Mouse (Mus musculus) gastrocnemius, adult 2 months (tissue): ENCODE data around the gene Thrap3. TPM values are rescaled to one million over a fixed set of nuclear protein-coding genes. Genes with fewer than 3 reads are reported as not detected.

Experiments used
- DNase-seq: peaks from one replicate; pipeline ENCODE4 v3.0.0; 2022
- H3K27ac ChIP-seq: fragments of 200-600 bp; 2 replicates; pipeline ENCODE4 v1.8.1; 2022; ENCODE audit warnings: mild to moderate bottlenecking
- H3K4me3 ChIP-seq: fragments of 200-600 bp; 2 replicates; pipeline ENCODE4 v1.8.1; 2022; ENCODE audit warnings: mild to moderate bottlenecking, moderate library complexity
- CTCF ChIP-seq: fragments of 200-600 bp; IDR thresholded peaks from 2 replicates; pipeline ENCODE4 v1.8.1; 2022; ENCODE audit warnings: antibody characterized with exemption, mild to moderate bottlenecking, moderate library complexity
- intact Hi-C: fragments of 180-260 bp; cut with DNase I; formaldehyde crosslinking; loops from one replicate; pipeline ENCODE4 v1.15.1; 2025
- total RNA-seq, 2 experiments: library from RNA; stranded (reverse); gene quantifications; 2 replicates each; pipeline ENCODE4 v1.2.3; 2021

Thrap3 gene
- total RNA-seq, 2 experiments from 2014 or later: 102 to 108 TPM

GRCm38 (mm10) chr4:126159455-126159854 is 43.1 kb downstream of the Thrap3 start:
- intact Hi-C loops: no loop called here
- no peak overlapping the region for H3K4me3 ChIP-seq
- no peak for TF ChIP-seq CTCF
- H3K27ac ChIP-seq: no peak overlapping the region
- DNase-seq: no peak

- DNase-seq: no peak
- H3K4me3 ChIP-seq: no peak overlapping the region
- TF ChIP-seq CTCF: peak; percentile 35
- intact Hi-C loops: no loop called here
- H3K27ac ChIP-seq: no peak overlapping the region
Observed at GRCm38 (mm10) chr4:126157562-126157961, 45.0 kb downstream of the Thrap3 start.

GRCm38 (mm10) chr4:126156617-126157016 is 45.9 kb downstream of the Thrap3 start:
- intact Hi-C loops: no loop called here
- no peak for DNase-seq
- peak; percentile 75 for TF ChIP-seq CTCF
- Histone ChIP-seq H3K27ac (no peak overlapping the region), H3K4me3 (no peak overlapping the region)

GRCm38 (mm10) chr4:126155869-126156268 is 46.7 kb downstream of the Thrap3 start:
- no peak for TF ChIP-seq CTCF
- no peak overlapping the region for H3K27ac ChIP-seq
- no peak overlapping the region for H3K4me3 ChIP-seq
- intact Hi-C loops: no loop called here
- no peak for DNase-seq

DNA sequence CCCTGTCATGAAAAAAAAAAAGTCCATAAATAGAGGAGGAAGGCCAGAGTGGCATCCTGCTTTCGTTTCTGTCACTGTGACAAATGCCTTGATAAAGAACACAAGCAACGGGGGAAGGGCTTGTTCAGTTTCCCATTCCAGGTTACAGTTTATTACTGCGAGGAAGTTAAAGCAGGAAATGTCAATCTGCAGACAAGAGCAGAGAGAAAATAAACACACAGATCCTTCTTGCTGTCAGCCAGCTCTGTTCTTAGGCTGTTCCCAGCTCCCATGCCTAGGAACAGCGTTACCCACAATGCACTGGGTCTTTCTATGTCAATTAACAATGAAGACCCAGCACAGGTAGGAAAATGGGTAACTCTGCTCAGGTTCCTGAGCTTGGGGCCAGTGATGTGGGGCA is 47.4 kb downstream of the Thrap3 start:
- Histone ChIP-seq H3K27ac (peak overlapping the region; percentile 20), H3K4me3 (no peak overlapping the region)
- TF ChIP-seq CTCF: no peak
- intact Hi-C loops: no loop called here
- DNase-seq: no peak

- intact Hi-C loops: no loop called here
- no peak overlapping the region for H3K27ac ChIP-seq
- no peak for DNase-seq
- H3K4me3 ChIP-seq: no peak overlapping the region
- no peak for TF ChIP-seq CTCF
Observed at GRCm38 (mm10) chr4:126152864-126153263, 49.7 kb downstream of the Thrap3 start.

GRCm38 (mm10) chr4:126151701-126152440 is 50.7 kb downstream of the Thrap3 start:
- Histone ChIP-seq H3K27ac (no peak overlapping the region), H3K4me3 (no peak overlapping the region)
- intact Hi-C loops: no loop called here
- DNase-seq: no peak
- no peak for TF ChIP-seq CTCF

DNA sequence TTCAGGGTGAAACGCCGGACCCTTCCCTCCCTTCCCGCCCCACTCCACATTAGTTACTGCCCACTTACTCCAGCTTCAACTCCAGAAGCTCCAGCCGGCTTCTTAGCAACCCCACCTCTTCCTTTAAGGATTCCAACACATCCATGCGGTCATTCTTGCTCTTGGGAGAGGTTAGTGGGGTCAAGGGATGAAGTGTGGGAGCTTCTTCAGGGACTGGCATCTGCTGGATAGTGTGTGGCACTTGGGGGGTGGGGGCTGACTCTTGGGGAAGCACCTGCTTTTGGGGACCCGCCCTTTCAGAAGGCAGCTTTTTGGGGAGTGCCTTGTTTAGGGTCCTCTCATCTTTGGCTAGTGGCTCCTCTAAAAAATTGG is 51.6 kb downstream of the Thrap3 start:
- DNase-seq: no peak
- H3K27ac ChIP-seq: peak overlapping the region; percentile 92
- no peak for TF ChIP-seq CTCF
- H3K4me3 ChIP-seq: peak overlapping the region; percentile 89
- intact Hi-C loops: no loop called here

GRCm38 (mm10) chr4:126150297-126150948 is 52.1 kb downstream of the Thrap3 start:
- no peak for TF ChIP-seq CTCF
- DNase-seq: peak; percentile 82
- peak overlapping the region; percentile 89 for H3K4me3 ChIP-seq
- peak overlapping the region; percentile 92 for H3K27ac ChIP-seq
- intact Hi-C loops: no loop called here

- peak overlapping the region; percentile 92 for H3K27ac ChIP-seq
- TF ChIP-seq CTCF: no peak
- no peak for DNase-seq
- intact Hi-C loops: no loop called here
- H3K4me3 ChIP-seq: peak overlapping the region; percentile 89
Observed at GRCm38 (mm10) chr4:126149798-126150197, 52.8 kb downstream of the Thrap3 start.

- intact Hi-C loops: no loop called here
- TF ChIP-seq CTCF: no peak
- DNase-seq: peak; percentile 49
- Histone ChIP-seq H3K27ac (peak overlapping the region; percentile 92), H3K4me3 (peak overlapping the region; percentile 89)
Observed at GRCm38 (mm10) chr4:126149041-126149676, 53.4 kb downstream of the Thrap3 start.

GRCm38 (mm10) chr4:126148161-126148961 is 54.2 kb downstream of the Thrap3 start:
- peak overlapping the region; percentile 89 for H3K4me3 ChIP-seq
- DNase-seq: peak; percentile 83
- H3K27ac ChIP-seq: peak overlapping the region; percentile 92
- intact Hi-C loops: no loop called here
- peak; percentile 22; the same call in 1 of the 2 replicates for TF ChIP-seq CTCF
